Mouse (Mus musculus) 3T3-L1 (cell line): ENCODE measurements at regions not wholly inside any gene's neighbourhood (a gene's known extent, or its start where the extent isn't known, plus 50 kb on each side); places are given as distances from the start of the nearest gene placed in this dataset.
A peak's percentile ranks its signal among the peaks of the same experiment; 100 is the strongest.

Experiments
- DNase-seq: peaks from one replicate; pipeline ENCODE4 v3.0.0-alpha.2; 2015; ENCODE audit warnings: low read depth, low spot score

GRCm38 (mm10) chr10:12059728-12060127 is 716.5 kb downstream of the Epm2a start:
- DNase-seq, result no peak

- no peak for DNase-seq
Observed at GRCm38 (mm10) chr10:12061069-12061861, 718.1 kb downstream of the Epm2a start.

- no peak for DNase-seq
Observed at GRCm38 (mm10) chr10:12062302-12062701, 719.1 kb downstream of the Epm2a start.

GRCm38 (mm10) chr10:12083961-12084360 is 740.8 kb downstream of the Epm2a start:
- DNase-seq, result no peak

GRCm38 (mm10) chr10:12092521-12092920 is 749.3 kb downstream of the Epm2a start:
- DNase-seq, result no peak

- no peak for DNase-seq
Observed at GRCm38 (mm10) chr10:12096678-12097077, 753.5 kb downstream of the Epm2a start.

- peak; percentile 60 for DNase-seq
Observed at GRCm38 (mm10) chr10:12107001-12107418, 762.2 kb downstream of the Utrn start.

GRCm38 (mm10) chr10:12111720-12112119 is 757.4 kb downstream of the Utrn start:
- DNase-seq, result no peak

GRCm38 (mm10) chr10:12115767-12116166 is 753.4 kb downstream of the Utrn start:
- no peak for DNase-seq

- DNase-seq, result no peak
Observed at GRCm38 (mm10) chr10:12116662-12117303, 752.4 kb downstream of the Utrn start.

- DNase-seq, result peak; percentile 20
Observed at GRCm38 (mm10) chr10:12124272-12124671, 744.9 kb downstream of the Utrn start.

- DNase-seq, result no peak
Observed at GRCm38 (mm10) chr10:12129486-12129885, 739.7 kb downstream of the Utrn start.

- peak; percentile 91 for DNase-seq
Observed at GRCm38 (mm10) chr10:12144691-12145090, 724.5 kb downstream of the Utrn start.

- DNase-seq, result no peak
Observed at GRCm38 (mm10) chr10:12146942-12147537, 722.1 kb downstream of the Utrn start.

- DNase-seq, result no peak
Observed at GRCm38 (mm10) chr10:12170243-12170642, 698.9 kb downstream of the Utrn start.

- DNase-seq, result no peak
Observed at GRCm38 (mm10) chr10:12174200-12174818, 694.9 kb downstream of the Utrn start.

- no peak for DNase-seq
Observed at GRCm38 (mm10) chr10:12175141-12175540, 694.0 kb downstream of the Utrn start.

- DNase-seq, result no peak
Observed at GRCm38 (mm10) chr10:12177482-12177881, 691.7 kb downstream of the Utrn start.

GRCm38 (mm10) chr10:12180965-12181364 is 688.2 kb downstream of the Utrn start:
- DNase-seq, result peak; percentile 80

GRCm38 (mm10) chr10:12186918-12187639 is 682.1 kb downstream of the Utrn start:
- no peak for DNase-seq

- DNase-seq, result no peak
Observed at GRCm38 (mm10) chr10:12187669-12188342, 681.4 kb downstream of the Utrn start.
